Mouse (Mus musculus): ENCODE results near the gene Crybb3. TPM values are rescaled to one million over a fixed set of nuclear protein-coding genes. Genes with fewer than 3 reads are reported as not detected.
A peak's percentile ranks its signal among the peaks of the same experiment; 100 is the strongest.

Gene Crybb3
- polyA plus RNA-seq, 1 experiment from 2014 or later = 1.1 TPM

DNA sequence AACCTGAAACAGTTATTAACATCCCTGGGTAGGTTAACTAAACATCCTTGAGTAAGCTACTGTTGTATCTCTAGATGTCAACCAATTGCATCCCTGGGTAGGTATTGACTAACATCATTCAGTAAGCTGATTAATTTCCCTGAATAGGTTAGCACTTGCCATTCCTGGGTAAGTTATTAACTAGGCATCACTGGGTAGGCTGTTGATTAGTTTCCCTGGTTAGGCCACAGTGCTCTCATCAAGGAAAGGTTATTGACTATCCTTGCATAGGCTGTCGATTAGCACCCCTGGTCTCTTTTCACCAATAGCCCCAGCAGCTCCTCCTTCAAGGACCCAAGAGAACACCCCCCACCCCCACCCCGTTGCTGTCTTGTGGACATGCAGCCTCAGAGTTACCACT, 4.5 kb upstream of the Crybb3 start:
- ATAC-seq (ENCODE audit: insufficient read depth, low FRiP score, low read depth) = no peak
- 44% methylated on average over 2 of the region's 2 CpGs for WGBS
- no peak overlapping the region for H3K4me2 ChIP-seq
- H3K4me3 ChIP-seq (replicated peaks) = no peak overlapping the region
- H3K36me3 ChIP-seq = peaks cover 9% of the 10 kb centered on the region; the same call in 1 of the 2 replicates
- H3K4me1 ChIP-seq = 0 out of 2 replicates have a peak, but pooled peaks cover 3% of the 10 kb centered on the region
- no peaks in the 10 kb centered on the region for H3K27me3 ChIP-seq (replicated peaks)
- H3K27ac ChIP-seq = no peak overlapping the region
- H3K9me3 ChIP-seq = no peaks in the 10 kb centered on the region
- H3K9ac ChIP-seq = no peak overlapping the region

- Histone ChIP-seq H3K4me3 (replicated peaks) (no peak overlapping the region), H3K27me3 (replicated peaks) (no peaks in the 10 kb centered on the region), H3K9ac (no peak overlapping the region), H3K27ac (no peak overlapping the region), H3K4me2 (no peak overlapping the region), H3K36me3 (no peaks in the 10 kb centered on the region), H3K9me3 (no peaks in the 10 kb centered on the region), H3K4me1 (peaks cover 8% of the 10 kb centered on the region)
- WGBS = 66% methylated on average over 2 of the region's 2 CpGs
- ATAC-seq (ENCODE audit: insufficient read depth, low FRiP score, low read depth) = no peak
Observed at GRCm38 (mm10) chr5:113084309-113084708, 2.9 kb upstream of the Crybb3 start.

DNA sequence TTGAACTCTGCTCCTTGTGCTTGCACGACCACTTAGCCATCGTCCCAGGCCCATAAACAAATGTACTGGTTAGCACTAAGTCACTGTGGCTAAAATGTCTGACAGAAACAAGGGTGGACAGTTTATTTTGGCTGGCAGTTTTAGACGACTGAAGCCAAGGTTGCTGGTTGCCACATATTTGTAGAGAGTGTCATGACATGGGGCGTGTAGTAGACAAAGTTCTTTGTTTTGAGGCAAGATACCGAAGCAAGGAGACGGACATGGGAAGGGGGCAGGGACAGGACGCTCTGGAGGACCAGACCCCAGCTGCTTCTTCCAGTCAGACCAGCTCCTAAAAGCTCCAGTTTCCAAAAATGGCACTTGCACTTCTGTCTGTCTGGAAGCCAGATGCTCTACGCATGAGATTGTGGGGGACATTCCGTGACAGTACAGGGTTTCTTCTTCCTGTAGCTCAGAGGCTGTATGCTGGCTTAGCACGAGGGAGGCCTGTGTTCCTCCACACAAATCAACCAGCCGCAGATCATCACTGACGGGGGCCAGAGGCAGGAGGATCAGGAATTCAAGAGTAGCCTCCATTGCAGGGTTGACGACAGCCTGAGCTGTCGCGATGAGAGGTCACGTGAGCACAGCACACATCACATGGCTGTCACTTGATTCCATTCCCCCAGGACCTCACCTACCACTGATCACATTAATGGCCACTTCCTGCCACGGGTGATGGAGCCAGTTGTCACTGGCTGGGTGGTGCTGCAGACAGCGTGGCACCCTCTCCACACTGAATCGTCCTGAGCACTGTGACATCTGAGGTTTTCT, 1.2 kb upstream of the Crybb3 start:
- 0 out of 2 replicates have a peak, but pooled peaks have one; percentile 5 for ATAC-seq (ENCODE audit: insufficient read depth, low FRiP score, low read depth)
- WGBS = 46% methylated on average over 19 of the region's 19 CpGs
- Histone ChIP-seq H3K4me2 (no peak overlapping the region), H3K9ac (no peak overlapping the region), H3K36me3 (no peaks in the 10 kb centered on the region), H3K27ac (no peak overlapping the region), H3K4me3 (replicated peaks) (no peak overlapping the region), H3K27me3 (replicated peaks) (no peaks in the 10 kb centered on the region), H3K9me3 (no peaks in the 10 kb centered on the region), H3K4me1 (peaks cover 8% of the 10 kb centered on the region)

DNA sequence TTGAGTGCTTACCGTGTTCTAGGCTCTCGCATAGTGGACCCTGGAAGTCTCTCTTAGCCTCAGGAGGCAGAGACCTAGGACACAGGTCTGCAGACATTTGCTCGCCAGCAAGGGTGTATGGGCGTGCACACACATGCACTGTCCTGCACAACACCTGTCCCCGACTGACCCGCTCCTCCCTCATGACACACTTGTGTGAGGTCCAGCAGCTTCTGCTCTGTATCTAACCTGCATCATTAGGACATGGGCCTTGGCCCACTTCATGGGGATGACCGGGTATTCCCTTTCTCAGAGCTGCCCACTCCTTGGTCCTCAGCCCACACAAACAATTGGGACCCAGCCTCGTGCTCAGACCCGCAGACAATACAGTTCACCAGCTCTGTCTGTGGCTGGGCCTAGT, 364 bp downstream of the Crybb3 start:
- H3K9ac ChIP-seq = no peak overlapping the region
- peaks cover 8% of the 10 kb centered on the region for H3K4me1 ChIP-seq
- no peaks in the 10 kb centered on the region for H3K9me3 ChIP-seq
- no peak overlapping the region for H3K27ac ChIP-seq
- no peaks in the 10 kb centered on the region for H3K27me3 ChIP-seq (replicated peaks)
- no peak overlapping the region for H3K4me3 ChIP-seq (replicated peaks)
- WGBS = 89% methylated on average over 9 of the region's 9 CpGs
- H3K36me3 ChIP-seq = no peaks in the 10 kb centered on the region
- ATAC-seq (ENCODE audit: insufficient read depth, low FRiP score, low read depth) = no peak
- no peak overlapping the region for H3K4me2 ChIP-seq

- ATAC-seq (ENCODE audit: insufficient read depth, low FRiP score, low read depth) = no peak
- 0 out of 2 replicates have a peak, but pooled peaks cover 3% of the 10 kb centered on the region for H3K27me3 ChIP-seq (replicated peaks)
- H3K4me3 ChIP-seq (replicated peaks) = no peak overlapping the region
- no peaks in the 10 kb centered on the region for H3K9me3 ChIP-seq
- H3K36me3 ChIP-seq = no peaks in the 10 kb centered on the region
- peaks cover 8% of the 10 kb centered on the region for H3K4me1 ChIP-seq
- H3K4me2 ChIP-seq = peak overlapping the region; percentile 16; the same call in 1 of the 2 replicates
- no peak overlapping the region for H3K9ac ChIP-seq
- H3K27ac ChIP-seq = no peak overlapping the region
- WGBS = 23% methylated on average over 21 of the region's 21 CpGs
Observed at GRCm38 (mm10) chr5:113079783-113080182, 1.6 kb downstream of the Crybb3 start.

GRCm38 (mm10) chr5:113078686-113079085, 2.7 kb downstream of the Crybb3 start:
- Histone ChIP-seq H3K4me2 (no peak overlapping the region), H3K27me3 (replicated peaks) (0 out of 2 replicates have a peak, but pooled peaks cover 3% of the 10 kb centered on the region), H3K9ac (no peak overlapping the region), H3K4me1 (peaks cover 8% of the 10 kb centered on the region), H3K36me3 (no peaks in the 10 kb centered on the region), H3K4me3 (replicated peaks) (no peak overlapping the region), H3K9me3 (no peaks in the 10 kb centered on the region), H3K27ac (no peak overlapping the region)
- ATAC-seq (ENCODE audit: insufficient read depth, low FRiP score, low read depth) = no peak
- WGBS = 63% methylated on average over 5 of the region's 5 CpGs

GRCm38 (mm10) chr5:113070017-113070416, 11.4 kb downstream of the Crybb3 start, which contains the start of gene Crybb2:
Gene Crybb2 (minus strand): TSS chr5:113070117.
- Histone ChIP-seq H3K4me2 (no peak within 1 kb of the TSS), H3K4me1 (no peaks in the 10 kb centered on the region), H3K9ac (no peak within 1 kb of the TSS), H3K36me3 (no peaks in the 10 kb centered on the region), H3K27ac (no peak within 1 kb of the TSS), H3K4me3 (replicated peaks) (no peak within 1 kb of the TSS), H3K9me3 (no peaks in the 10 kb centered on the region), H3K27me3 (replicated peaks) (no peaks in the 10 kb centered on the region)
- no peak for ATAC-seq (ENCODE audit: insufficient read depth, low FRiP score, low read depth)

DNA sequence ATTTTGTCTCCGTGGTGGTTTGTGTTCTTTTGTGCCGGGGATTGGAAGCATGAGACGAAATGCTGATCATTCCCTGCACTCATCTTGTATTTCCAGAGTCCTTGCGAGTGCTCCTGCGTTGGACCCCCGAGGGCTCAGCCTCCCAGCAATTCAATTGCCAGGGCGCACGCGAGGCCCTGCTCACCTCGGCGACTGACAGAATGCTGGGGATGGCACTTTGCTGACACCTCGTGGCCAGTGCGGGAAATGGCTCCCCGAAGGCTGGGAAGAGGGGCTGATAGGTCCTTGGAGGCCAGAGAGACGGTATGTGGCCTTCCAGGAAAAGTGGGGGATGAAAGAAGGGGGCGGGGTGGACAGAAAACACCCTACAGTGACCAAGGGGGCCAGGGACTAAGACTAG, 27.1 kb downstream of the Crybb3 start:
- 4% methylated on average over 16 of the region's 16 CpGs for WGBS
- H3K9me3 ChIP-seq = no peaks in the 10 kb centered on the region
- H3K4me2 ChIP-seq = no peak overlapping the region
- H3K36me3 ChIP-seq = no peaks in the 10 kb centered on the region
- no peaks in the 10 kb centered on the region for H3K4me1 ChIP-seq
- H3K4me3 ChIP-seq (replicated peaks) = no peak overlapping the region
- no peak overlapping the region for H3K27ac ChIP-seq
- no peak overlapping the region for H3K9ac ChIP-seq
- no peak for ATAC-seq (ENCODE audit: insufficient read depth, low FRiP score, low read depth)
- H3K27me3 ChIP-seq (replicated peaks) = no peaks in the 10 kb centered on the region

DNA sequence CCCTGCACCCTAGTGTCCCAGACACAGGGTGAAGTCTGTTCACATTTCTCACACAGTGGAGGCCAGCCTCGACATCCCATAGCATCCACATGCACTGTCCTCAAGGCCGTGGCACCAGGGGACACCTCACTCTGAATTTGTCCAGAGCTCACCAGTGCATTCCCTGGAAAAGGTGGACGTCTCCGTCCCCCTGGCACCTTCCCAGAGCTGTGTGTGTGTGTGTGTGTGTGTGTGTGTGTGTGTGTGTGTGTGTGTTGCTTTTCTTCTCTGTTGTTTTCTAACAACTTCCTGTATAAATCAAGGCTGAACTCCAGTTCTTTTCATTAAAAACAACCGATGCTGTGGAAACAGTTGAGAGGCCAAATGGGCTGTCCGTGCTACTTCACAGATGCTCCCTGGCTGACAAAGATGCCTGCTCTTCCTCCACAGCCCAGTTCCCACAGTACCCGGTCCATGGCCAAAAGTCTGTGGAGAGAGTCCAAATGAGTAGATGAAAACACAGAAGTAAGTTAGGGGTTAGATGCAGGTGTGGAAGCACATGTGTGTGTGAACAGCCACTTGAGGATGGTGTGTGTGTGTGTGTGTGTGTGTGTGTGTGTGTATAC, 30.7 kb downstream of the Crybb3 start:
- H3K36me3 ChIP-seq = no peaks in the 10 kb centered on the region
- H3K4me1 ChIP-seq = no peaks in the 10 kb centered on the region
- H3K4me3 ChIP-seq (replicated peaks) = no peak overlapping the region
- H3K27me3 ChIP-seq (replicated peaks) = no peaks in the 10 kb centered on the region
- H3K9ac ChIP-seq = no peak overlapping the region
- H3K9me3 ChIP-seq = no peaks in the 10 kb centered on the region
- H3K27ac ChIP-seq = no peak overlapping the region
- no peak for ATAC-seq (ENCODE audit: insufficient read depth, low FRiP score, low read depth)
- WGBS = 54% methylated on average over 7 of the region's 7 CpGs
- H3K4me2 ChIP-seq = no peak overlapping the region

- Histone ChIP-seq H3K4me2 (no peak overlapping the region), H3K27me3 (replicated peaks) (no peaks in the 10 kb centered on the region), H3K36me3 (no peaks in the 10 kb centered on the region), H3K9ac (no peak overlapping the region), H3K4me3 (replicated peaks) (no peak overlapping the region), H3K27ac (no peak overlapping the region), H3K9me3 (no peaks in the 10 kb centered on the region), H3K4me1 (no peaks in the 10 kb centered on the region)
- no peak for ATAC-seq (ENCODE audit: insufficient read depth, low FRiP score, low read depth)
Observed at GRCm38 (mm10) chr5:113049876-113050275, 31.5 kb downstream of the Crybb3 start.

GRCm38 (mm10) chr5:113045511-113046273, 35.7 kb downstream of the Crybb3 start:
- Histone ChIP-seq H3K4me2 (no peak overlapping the region), H3K27me3 (replicated peaks) (no peaks in the 10 kb centered on the region), H3K9ac (no peak overlapping the region), H3K4me3 (replicated peaks) (no peak overlapping the region), H3K27ac (no peak overlapping the region), H3K4me1 (peaks cover 8% of the 10 kb centered on the region), H3K9me3 (no peaks in the 10 kb centered on the region), H3K36me3 (no peaks in the 10 kb centered on the region)
- ATAC-seq (ENCODE audit: insufficient read depth, low FRiP score, low read depth) = no peak
- 80% methylated on average over 10 of the region's 10 CpGs for WGBS

DNA sequence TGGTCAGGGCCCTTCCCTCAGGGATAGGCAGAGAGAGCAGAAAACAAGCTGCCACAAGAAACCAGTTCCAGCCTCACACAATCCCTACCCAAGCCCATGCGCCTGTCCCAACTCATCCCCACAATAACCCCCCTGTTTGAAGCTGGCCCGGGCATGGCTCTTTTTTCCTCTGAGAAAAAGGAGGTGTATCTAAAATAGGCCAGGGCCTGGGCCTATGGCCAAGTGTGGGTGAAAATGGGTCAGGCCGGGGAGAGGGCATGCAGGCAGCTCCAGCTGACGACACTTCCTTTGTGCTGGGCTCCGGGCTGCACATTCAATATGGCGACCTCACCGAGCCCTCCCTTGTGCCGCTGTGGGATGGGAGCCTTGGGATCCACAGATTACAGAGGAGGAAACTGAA, 37.9 kb downstream of the Crybb3 start:
- Histone ChIP-seq H3K4me1 (peaks cover 9% of the 10 kb centered on the region), H3K27me3 (replicated peaks) (no peaks in the 10 kb centered on the region), H3K4me2 (no peak overlapping the region), H3K9me3 (no peaks in the 10 kb centered on the region), H3K4me3 (replicated peaks) (no peak overlapping the region), H3K9ac (no peak overlapping the region), H3K27ac (no peak overlapping the region), H3K36me3 (no peaks in the 10 kb centered on the region)
- WGBS = 83% methylated on average over 8 of the region's 8 CpGs
- ATAC-seq (ENCODE audit: insufficient read depth, low FRiP score, low read depth) = no peak
